Mouse (Mus musculus) CH12.LX (cell line): Measurements from ENCODE around the gene Sipa1l3. TPM values are rescaled to one million over a fixed set of nuclear protein-coding genes. Genes with fewer than 3 reads are reported as not detected.
A peak's percentile ranks its signal among the peaks of the same experiment; 100 is the strongest.

Experiments used
- DNase-seq: peaks from one replicate; pipeline ENCODE4 v3.0.0-alpha.2; 2013; ENCODE audit errors: extremely low read depth
- H3K27ac ChIP-seq: 2 replicates; pipeline ENCODE4 v1.5.1; 2012; ENCODE audit warnings: low read depth, mild to moderate bottlenecking, control low read depth, moderate library complexity; ENCODE audit not compliant: insufficient read depth
- H3K27me3 ChIP-seq: replicated peaks from 2 replicates; pipeline ENCODE3; 2012; ENCODE audit warnings: inconsistent platforms
- H3K36me3 ChIP-seq, 2 experiments: replicated peaks in 1 of 2; 2 replicates each; pipeline versions ENCODE3 to v1.6.1; 2012; ENCODE audit warnings: inconsistent platforms in 1 of 2, low read length in 1 of 2, mild to moderate bottlenecking in 1 of 2, mixed read lengths in 1 of 2, moderate library complexity in 1 of 2; ENCODE audit not compliant: control insufficient read depth in 1 of 2, insufficient read depth in 1 of 2
- H3K4me1 ChIP-seq, 2 experiments: 2 replicates each; pipeline ENCODE4 v1.6.1; 2012; ENCODE audit warnings: inconsistent platforms in 1 of 2, moderate library complexity in 1 of 2; ENCODE audit not compliant: insufficient read depth in 2 of 2, control insufficient read depth in 1 of 2
- H3K4me2 ChIP-seq: 2 replicates; pipeline ENCODE4 v1.6.1; 2012; ENCODE audit warnings: low read depth, mild to moderate bottlenecking, control low read depth; ENCODE audit not compliant: poor library complexity, insufficient read depth, severe bottlenecking
- H3K4me3 ChIP-seq, 3 experiments: fragments of 150-350 bp in 1 of 3; sonication (generic) in 1 of 3; replicated peaks in 1 of 3; 2 replicates each; pipeline versions ENCODE3 to v1.5.1; 2011 to 2012; ENCODE audit warnings: low read depth in 2 of 3, low read length in 2 of 3, mild to moderate bottlenecking in 2 of 3, moderate library complexity in 2 of 3, control low read depth in 1 of 3, improper control_type of control experiment in 1 of 3, inconsistent platforms in 1 of 3, mixed read lengths in 1 of 3; ENCODE audit not compliant: poor library complexity in 1 of 3
- H3K79me2 ChIP-seq: replicated peaks from 2 replicates; pipeline ENCODE4 v1.6.1; 2012; ENCODE audit warnings: mild to moderate bottlenecking, moderate library complexity; ENCODE audit not compliant: control insufficient read depth, poor library complexity, insufficient read depth, severe bottlenecking; ENCODE audit errors: extremely low read depth
- H3K9ac ChIP-seq: 2 replicates; pipeline ENCODE4 v1.6.1; 2012; ENCODE audit warnings: low read depth, mild to moderate bottlenecking, control low read depth, moderate library complexity; ENCODE audit not compliant: insufficient read depth
- H3K9me3 ChIP-seq: replicated peaks from 2 replicates; pipeline ENCODE3; 2012; ENCODE audit warnings: low read length, inconsistent platforms, mixed read lengths
- BHLHE40 ChIP-seq: IDR thresholded peaks from 2 replicates; pipeline ENCODE4 v1.6.1; 2011; ENCODE audit warnings: mild to moderate bottlenecking, low read depth, low read length, improper control_type of control experiment
- CHD1 ChIP-seq: IDR thresholded peaks from 2 replicates; pipeline ENCODE4 v1.6.1; 2012; ENCODE audit warnings: low read depth, low read length, improper control_type of control experiment, inconsistent platforms
- CHD2 ChIP-seq: IDR thresholded peaks from 2 replicates; pipeline ENCODE4 v1.6.1; 2011; ENCODE audit warnings: low read length, improper control_type of control experiment
- CTCF ChIP-seq, 2 experiments: IDR thresholded peaks in 1 of 2; conservative IDR thresholded peaks in 1 of 2; 2 replicates each; pipeline ENCODE4 v1.5.1; 2011 to 2012; ENCODE audit warnings: low read depth in 2 of 2, low read length in 2 of 2, improper control_type of control experiment in 1 of 2, inconsistent platforms in 1 of 2, mild to moderate bottlenecking in 1 of 2, moderate library complexity in 1 of 2
- E2F4 ChIP-seq: IDR thresholded peaks from 2 replicates; pipeline ENCODE4 v1.6.1; 2011; ENCODE audit warnings: low read depth, low read length, improper control_type of control experiment; ENCODE audit not compliant: insufficient replicate concordance
- ELF1 ChIP-seq: IDR thresholded peaks from 2 replicates; pipeline ENCODE4 v1.6.1; 2014; ENCODE audit warnings: low read depth, mild to moderate bottlenecking, inconsistent platforms, low read length, improper control_type of control experiment
- EP300 ChIP-seq: IDR thresholded peaks from 2 replicates; pipeline ENCODE4 v1.6.1; 2011; ENCODE audit warnings: low read length, improper control_type of control experiment
- HCFC1 ChIP-seq: IDR thresholded peaks from 2 replicates; pipeline ENCODE4 v1.6.1; 2012; ENCODE audit warnings: low read depth, mild to moderate bottlenecking, inconsistent platforms, low read length, improper control_type of control experiment
- JUND ChIP-seq: conservative IDR thresholded peaks from 2 replicates; pipeline ENCODE4 v1.6.1; 2011; ENCODE audit warnings: low read depth, low read length, improper control_type of control experiment
- MAFK ChIP-seq: IDR thresholded peaks from 2 replicates; pipeline ENCODE4 v1.6.1; 2011; ENCODE audit warnings: low read length, improper control_type of control experiment; ENCODE audit not compliant: insufficient replicate concordance
- MEF2A ChIP-seq: IDR thresholded peaks from 2 replicates; pipeline ENCODE4 v1.6.1; 2014; ENCODE audit warnings: low read depth, mild to moderate bottlenecking, inconsistent platforms, low read length, improper control_type of control experiment, borderline replicate concordance
- NELFE ChIP-seq: IDR thresholded peaks from 2 replicates; pipeline ENCODE4 v1.6.1; 2011; ENCODE audit warnings: low read depth, low read length, improper control_type of control experiment
- POLR2A ChIP-seq: IDR thresholded peaks from 2 replicates; pipeline ENCODE4 v1.6.1; 2011; ENCODE audit warnings: low read depth, mild to moderate bottlenecking, improper control_type of control experiment, low read length
- RAD21 ChIP-seq: IDR thresholded peaks from 2 replicates; pipeline ENCODE4 v1.6.1; 2011; ENCODE audit warnings: low read depth, mild to moderate bottlenecking, low read length, improper control_type of control experiment, moderate library complexity
- RCOR1 ChIP-seq: conservative IDR thresholded peaks from 2 replicates; pipeline ENCODE4 v1.6.1; 2012; ENCODE audit warnings: low read depth, mild to moderate bottlenecking, inconsistent platforms, low read length, improper control_type of control experiment
- SMC3 ChIP-seq: IDR thresholded peaks from 2 replicates; pipeline ENCODE4 v1.6.1; 2011; ENCODE audit warnings: low read depth, low read length, improper control_type of control experiment
- TBP ChIP-seq: conservative IDR thresholded peaks from 2 replicates; pipeline ENCODE4 v1.6.1; 2011; ENCODE audit warnings: low read depth, low read length, improper control_type of control experiment
- TCF12 ChIP-seq: IDR thresholded peaks from 2 replicates; pipeline ENCODE4 v1.6.1; 2014; ENCODE audit warnings: low read depth, mild to moderate bottlenecking, inconsistent platforms, low read length, improper control_type of control experiment
- USF1 ChIP-seq: IDR thresholded peaks from 2 replicates; pipeline ENCODE4 v1.6.1; 2014; ENCODE audit warnings: low read depth, mild to moderate bottlenecking, inconsistent platforms, low read length, improper control_type of control experiment
- dilution Hi-C: fragments of 300-500 bp; cut with MboI; formaldehyde crosslinking; loops from 2 replicates; pipeline ENCODE4 v1.14.3; 2020; ENCODE audit warnings: low sequenced_read_pairs; ENCODE audit not compliant: extremely low pct_unique_long_range_greater_than_20kb, extremely low pct_ligation_motif_present
- in situ Hi-C: fragments of 300-500 bp; cut with MboI; formaldehyde crosslinking; loops from 3 replicates; pipeline ENCODE4 v1.14.3; 2019; ENCODE audit warnings: low sequenced_read_pairs, low pct_ligation_motif_present, low pct_unique_long_range_greater_than_20kb, mixed read lengths
- polyA plus RNA-seq: library from polyadenylated mRNA; unstranded; fragments of >175 nt; gene quantifications from 2 replicates; pipeline ENCODE4 v1.2.1, GENCODE M21; 2012; ENCODE audit warnings: low read depth; ENCODE audit not compliant: insufficient read length
- total RNA-seq, 2 experiments: library from RNA; depleted of rRNA; stranded (reverse); fragments of 300-350 nt in 1 of 2; fragments of >200 nt in 1 of 2; gene quantifications; 2 replicates each; pipeline ENCODE4 v1.2.3; 2012 to 2014

Gene Sipa1l3
- total and polyA plus RNA-seq, 3 experiments, result 1.6 to 8.8 (median 5.9) TPM

GRCm38 (mm10) chr7:29367166-29368003 lies 151.1 kb downstream of the Sipa1l3 start:
- DNase-seq, result no peak
- H3K4me3 ChIP-seq, result no peak overlapping the region
- H3K9me3 ChIP-seq, result no peaks in the 10 kb centered on the region
- no peaks in the 10 kb centered on the region for H3K79me2 ChIP-seq
- no peak overlapping the region for H3K27ac ChIP-seq
- H3K27me3 ChIP-seq, result no peaks in the 10 kb centered on the region
- TF ChIP-seq RAD21, result no peak
- dilution Hi-C loops, result no loop called here
- H3K4me1 ChIP-seq, result no peaks in the 10 kb centered on the region
- no peak overlapping the region for H3K4me2 ChIP-seq
- no peak overlapping the region for H3K9ac ChIP-seq
- peaks cover 0 to 42% of the 10 kb centered on the region in 2 experiments for H3K36me3 ChIP-seq
- in situ Hi-C loops, result no loop called here

DNA sequence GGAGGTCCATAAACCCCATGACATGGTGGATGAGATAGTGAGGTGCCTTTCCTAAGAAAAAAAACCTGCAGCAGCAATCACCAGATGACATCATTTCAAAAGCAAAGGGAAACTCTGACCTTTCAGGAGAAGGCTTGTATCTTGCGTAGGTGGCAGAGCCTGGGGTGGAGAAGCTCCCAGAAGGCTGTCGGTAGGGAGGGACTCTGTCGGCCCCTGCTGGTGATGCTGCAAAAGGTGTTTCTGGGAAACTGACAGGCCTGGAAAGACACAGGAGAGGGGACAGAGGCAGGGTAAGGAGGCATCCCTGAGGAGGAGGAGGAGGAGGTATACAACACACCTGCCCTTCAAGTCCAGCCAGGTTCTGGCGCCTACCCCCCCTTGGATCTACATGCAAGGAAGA lies 154.4 kb downstream of the Sipa1l3 start:
- dilution Hi-C loops, result no loop called here
- no peak overlapping the region for H3K4me3 ChIP-seq
- H3K4me2 ChIP-seq, result no peak overlapping the region
- in situ Hi-C loops, result no loop called here
- no peak overlapping the region for H3K27ac ChIP-seq
- no peak for TF ChIP-seq EP300
- no peak for TF ChIP-seq MAFK
- peak in 1 of 2 experiments; percentile 68; a peak in 2 of 4 replicates for TF ChIP-seq CTCF (conservative IDR thresholded peaks at IDR 0.05 in 1 of 2, IDR thresholded peaks at IDR 0.05 in 1 of 2; ENCODE audit: low read depth in 2 of 2, low read length in 2 of 2)
- peak; percentile 61 for TF ChIP-seq RAD21
- TF ChIP-seq SMC3, result peak; percentile 28
- TF ChIP-seq, all 38 proteins: peak for 3
- DNase-seq, result peak; percentile 20
- no peaks in the 10 kb centered on the region for H3K79me2 ChIP-seq
- H3K4me1 ChIP-seq, result 0 out of 4 replicates have a peak, but pooled peaks cover 0 to 4% of the 10 kb centered on the region in 2 experiments
- no peaks in the 10 kb centered on the region for H3K27me3 ChIP-seq
- no peak overlapping the region for H3K9ac ChIP-seq
- H3K9me3 ChIP-seq, result no peaks in the 10 kb centered on the region
- peaks cover 0 to 33% of the 10 kb centered on the region in 2 experiments for H3K36me3 ChIP-seq

DNA sequence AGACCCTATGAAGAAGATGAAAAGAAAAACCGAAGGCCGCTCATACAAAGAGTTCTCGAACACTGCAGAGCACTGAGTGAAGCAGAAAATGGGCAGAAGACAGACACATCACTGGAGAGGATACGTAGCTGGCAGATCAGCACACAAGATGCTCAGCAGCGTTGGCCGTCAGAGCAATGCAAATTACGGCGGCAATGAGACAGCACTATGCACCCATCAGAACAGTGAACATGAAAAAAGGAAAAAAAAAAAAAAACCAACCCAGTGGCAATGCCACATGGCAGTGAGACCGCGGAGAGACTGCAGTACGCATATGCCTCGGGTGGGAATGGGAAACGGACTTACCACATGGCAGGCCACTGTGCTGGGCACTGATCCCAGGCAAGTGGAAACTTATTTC lies 156.9 kb downstream of the Sipa1l3 start:
- DNase-seq, result no peak
- Histone ChIP-seq H3K4me3 (no peak overlapping the region), H3K27me3 (no peaks in the 10 kb centered on the region), H3K27ac (no peak overlapping the region), H3K9ac (no peak overlapping the region), H3K79me2 (no peaks in the 10 kb centered on the region), H3K4me2 (no peak overlapping the region), H3K9me3 (no peaks in the 10 kb centered on the region), H3K4me1 (0 out of 4 replicates have a peak, but pooled peaks cover 0 to 4% of the 10 kb centered on the region in 2 experiments)
- in situ Hi-C loops (no loop called here), dilution Hi-C loops (no loop called here)
- no peak for TF ChIP-seq USF1
- TF ChIP-seq MEF2A, result no peak
- no peak for TF ChIP-seq RCOR1
- TF ChIP-seq CHD1, result no peak
- no peak for TF ChIP-seq POLR2A
- no peak for TF ChIP-seq HCFC1
- no peak for TF ChIP-seq NELFE
- TF ChIP-seq TCF12, result no peak
- no peak for TF ChIP-seq E2F4
- TF ChIP-seq ELF1, result no peak
- TF ChIP-seq MAFK, result no peak
- no peak for TF ChIP-seq CHD2
- no peak for TF ChIP-seq BHLHE40
- no peak for TF ChIP-seq JUND
- TF ChIP-seq TBP, result no peak
- TF ChIP-seq, all 38 proteins: peak for 0
- peaks cover 0 to 35% of the 10 kb centered on the region in 2 experiments for H3K36me3 ChIP-seq
